Mouse (Mus musculus): ENCODE results near the gene Map7d3.
A peak's percentile ranks its signal among the peaks of the same experiment; 100 is the strongest.

Map7d3 gene

GRCm38 (mm10) chrX:56821765-56822603, at the start of gene Map7d3:
TSS of gene Map7d3 (minus strand) at chrX:56822326.
- no peak for DNase-seq (ENCODE audit: low read depth, low spot score)

GRCm38 (mm10) chrX:56869863-56870262, 47.7 kb upstream of the Map7d3 start, which contains the start of gene Adgrg4:
TSS of gene Adgrg4 (plus strand) at chrX:56870163.
- no peak for DNase-seq (ENCODE audit: low read depth, low spot score)

DNA sequence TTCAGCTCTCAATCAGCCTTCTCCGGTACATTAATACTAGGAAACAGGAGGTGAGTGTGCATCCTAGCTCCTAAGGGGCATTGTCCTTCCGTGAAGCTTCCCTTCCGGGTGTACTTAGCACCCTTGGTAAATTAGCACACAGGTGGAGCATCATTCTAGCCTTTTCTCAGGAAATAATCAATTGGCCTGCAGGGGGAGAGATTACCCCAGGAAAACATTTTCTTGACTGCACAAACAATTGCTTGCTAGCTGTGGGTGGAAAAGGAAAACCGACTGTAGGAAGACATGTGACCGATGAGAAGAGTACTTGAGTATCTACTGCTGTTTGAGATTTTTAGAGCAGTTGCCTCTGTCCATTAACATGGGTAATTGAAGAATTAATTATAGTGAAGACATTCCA, 19.1 kb upstream of the Map7d3 start:
- no peak for DNase-seq (ENCODE audit: low read depth, low spot score)

DNA sequence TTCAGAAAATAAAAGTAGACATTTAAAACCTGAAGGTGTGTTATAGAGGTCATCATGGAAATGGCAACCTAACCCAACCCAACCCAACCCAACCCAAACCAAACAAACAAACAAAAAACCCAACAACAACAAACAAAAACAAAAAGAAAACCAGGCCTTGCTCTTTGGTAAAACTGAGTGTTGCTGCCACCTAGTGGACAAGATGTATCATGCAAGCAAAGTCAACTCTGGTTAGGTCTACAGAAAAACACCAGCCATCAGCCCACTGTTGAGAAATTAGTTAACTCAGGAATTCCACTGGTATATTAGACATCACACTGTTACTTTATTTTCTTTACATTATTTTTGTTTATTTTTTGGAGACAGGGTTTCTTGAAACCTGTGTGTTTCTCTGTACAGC, 17.2 kb upstream of the Map7d3 start:
- no peak for DNase-seq (ENCODE audit: low read depth, low spot score)

- DNase-seq (ENCODE audit: low read depth, low spot score) = no peak
Measured at GRCm38 (mm10) chrX:56835842-56836241, 13.7 kb upstream of the Map7d3 start.

- no peak for DNase-seq (ENCODE audit: low read depth, low spot score)
Measured at GRCm38 (mm10) chrX:56827492-56827891, 5.4 kb upstream of the Map7d3 start.

- peak; percentile 22 for DNase-seq (ENCODE audit: low read depth, low spot score)
Measured at GRCm38 (mm10) chrX:56791268-56791667, 30.9 kb downstream of the Map7d3 start.

GRCm38 (mm10) chrX:56790591-56790990, 31.5 kb downstream of the Map7d3 start:
- no peak for DNase-seq (ENCODE audit: low read depth, low spot score)

- DNase-seq (ENCODE audit: low read depth, low spot score) = no peak
Measured at GRCm38 (mm10) chrX:56787486-56787885, 34.6 kb downstream of the Map7d3 start.

- no peak for DNase-seq (ENCODE audit: low read depth, low spot score)
Measured at GRCm38 (mm10) chrX:56786281-56787061, 35.7 kb downstream of the Map7d3 start.

DNA sequence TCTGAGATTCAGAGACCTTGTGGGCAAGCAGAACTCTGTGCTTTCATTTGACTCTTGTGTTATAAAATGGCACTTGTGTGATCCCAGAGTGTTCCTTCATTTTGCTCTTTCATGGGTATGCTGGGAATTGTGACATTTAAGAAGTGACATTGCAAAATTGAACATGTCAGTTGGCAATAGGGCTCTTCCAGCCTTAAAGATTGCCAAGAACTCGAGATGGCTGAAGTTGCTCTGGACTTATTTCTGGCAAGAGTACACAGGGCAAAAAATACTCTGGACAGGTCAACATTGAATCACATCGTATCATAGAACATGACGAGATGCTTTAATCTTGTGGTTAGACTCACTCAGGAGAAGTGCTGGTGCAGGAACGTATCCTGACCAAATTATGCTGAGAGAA, 48.8 kb downstream of the Map7d3 start:
- DNase-seq (ENCODE audit: low read depth, low spot score) = no peak

- DNase-seq (ENCODE audit: low read depth, low spot score) = no peak
Measured at GRCm38 (mm10) chrX:56771751-56772150, 50.4 kb downstream of the Map7d3 start.

GRCm38 (mm10) chrX:56769838-56770237, 52.3 kb downstream of the Map7d3 start:
- DNase-seq (ENCODE audit: low read depth, low spot score) = no peak

GRCm38 (mm10) chrX:56760257-56760760, 61.8 kb downstream of the Map7d3 start:
- DNase-seq (ENCODE audit: low read depth, low spot score) = no peak

GRCm38 (mm10) chrX:56756352-56756751, 65.8 kb downstream of the Map7d3 start:
- DNase-seq (ENCODE audit: low read depth, low spot score) = no peak

- no peak for DNase-seq (ENCODE audit: low read depth, low spot score)
Measured at GRCm38 (mm10) chrX:56755646-56756045, 66.5 kb downstream of the Map7d3 start.

- DNase-seq (ENCODE audit: low read depth, low spot score) = no peak
Measured at GRCm38 (mm10) chrX:56753317-56754289, 68.5 kb downstream of the Map7d3 start.

GRCm38 (mm10) chrX:56752144-56752543, 70.0 kb downstream of the Map7d3 start:
- no peak for DNase-seq (ENCODE audit: low read depth, low spot score)

DNA sequence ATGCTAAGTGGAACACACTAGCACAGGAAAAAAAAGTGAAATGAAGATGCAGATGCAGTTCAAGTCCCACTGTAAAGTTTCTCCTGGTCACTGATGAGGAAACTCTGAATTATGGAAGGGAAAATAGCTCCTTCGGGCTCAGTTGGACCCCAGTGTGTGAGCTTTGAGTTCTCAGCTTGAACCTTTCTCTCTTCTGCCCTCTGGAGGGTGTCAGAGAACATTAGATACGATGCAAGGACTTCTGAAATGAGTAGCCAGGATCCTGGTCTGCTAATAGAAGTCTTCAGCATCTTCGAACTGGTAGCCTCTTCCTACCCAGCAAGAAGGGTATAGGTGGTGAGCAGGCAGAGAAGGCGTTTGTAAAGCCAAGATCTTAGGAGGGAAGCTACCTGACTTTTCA, 70.6 kb downstream of the Map7d3 start:
- DNase-seq (ENCODE audit: low read depth, low spot score) = no peak
